Mouse (Mus musculus) small intestine, adult 2 months (tissue): ENCODE results near the gene Zfp775.

Experiments
- CTCF ChIP-seq: fragments of 200-500 bp; IDR thresholded peaks from 2 replicates; pipeline ENCODE4 v1.5.1; 2012; ENCODE audit warnings: low read depth, mild to moderate bottlenecking, control low read depth, inconsistent platforms, low read length, moderate library complexity, mixed read lengths; ENCODE audit not compliant: insufficient replicate concordance, insufficient read length; ENCODE audit errors: extremely low read depth
- POLR2A ChIP-seq: fragments of 200-500 bp; IDR thresholded peaks from 2 replicates; pipeline ENCODE4 v1.6.1; 2012; ENCODE audit warnings: low read depth, mild to moderate bottlenecking, control low read depth, inconsistent platforms, low read length, moderate library complexity

DNA sequence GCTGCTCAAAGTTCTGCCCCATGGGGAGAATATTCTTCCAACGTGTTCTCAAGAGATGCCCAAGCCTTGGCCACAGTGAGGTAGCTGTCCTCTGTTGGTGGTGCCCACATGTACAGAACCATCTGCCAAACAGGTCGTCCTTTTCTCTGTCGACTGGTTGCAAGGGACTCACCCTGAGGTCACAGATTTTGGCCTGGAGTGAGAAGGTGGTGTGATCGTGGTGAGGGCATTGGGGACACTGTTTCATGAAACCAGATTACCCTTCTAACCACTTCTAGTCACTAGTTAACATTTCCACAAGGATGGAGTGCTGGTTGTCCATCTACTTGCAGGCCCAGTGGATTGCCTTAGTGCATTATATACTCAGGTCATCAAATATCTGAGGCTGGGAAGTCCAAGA lies 46.9 kb downstream of the Zfp775 start:
- no peak for TF ChIP-seq CTCF
- no peak for TF ChIP-seq POLR2A
